Mouse (Mus musculus) kidney, adult 18-20 months (tissue): ENCODE results near the gene Nfatc2ip.
A peak's percentile ranks its signal among the peaks of the same experiment; 100 is the strongest.

Experiments used
- DNase-seq: peaks from one replicate; pipeline ENCODE4 v3.0.0; 2021

The Nfatc2ip gene

DNA sequence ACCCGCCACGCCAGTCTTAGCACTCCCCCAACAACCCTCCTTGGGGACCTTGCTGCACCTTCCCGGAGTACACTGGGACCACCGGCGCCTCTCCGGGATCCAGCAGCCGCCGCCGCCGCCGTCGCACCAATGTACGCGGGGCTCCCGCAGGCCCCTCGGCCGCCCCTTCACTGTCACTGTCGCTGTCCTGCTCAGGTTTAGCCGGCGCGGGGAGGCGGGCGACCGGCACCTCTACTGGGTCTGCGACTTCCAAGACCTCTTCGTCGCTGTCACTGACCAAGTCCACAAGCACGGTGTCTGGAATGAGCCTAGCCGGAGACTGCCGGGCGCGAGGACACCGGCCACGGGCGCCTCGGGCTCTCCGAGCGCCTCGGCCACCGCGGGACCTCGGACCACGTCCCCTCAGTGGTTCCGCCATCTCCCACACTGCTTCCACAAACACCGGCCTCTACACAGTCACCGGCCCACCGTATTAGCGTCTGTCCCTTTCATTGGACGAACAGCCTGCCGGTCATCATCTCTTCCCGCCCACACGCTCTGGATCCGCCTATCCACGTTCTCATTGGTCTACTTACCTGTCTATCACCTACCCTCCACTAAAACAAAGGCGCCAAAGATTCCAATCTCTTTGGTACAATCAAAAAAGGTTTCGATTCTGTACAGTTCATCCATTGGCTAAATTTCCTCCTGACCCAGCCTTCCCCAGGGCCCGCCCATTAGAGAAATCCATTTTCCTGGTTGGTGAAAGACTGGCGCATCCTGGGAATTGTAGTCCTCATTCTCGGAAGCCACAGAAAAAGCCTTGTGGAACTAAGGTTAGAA lies at the start of gene Nfatc2ip:
Gene Nfatc2ip (minus strand): TSS at position 440 of the 822 bp plus-strand sequence.
- DNase-seq = peak; percentile 99

DNA sequence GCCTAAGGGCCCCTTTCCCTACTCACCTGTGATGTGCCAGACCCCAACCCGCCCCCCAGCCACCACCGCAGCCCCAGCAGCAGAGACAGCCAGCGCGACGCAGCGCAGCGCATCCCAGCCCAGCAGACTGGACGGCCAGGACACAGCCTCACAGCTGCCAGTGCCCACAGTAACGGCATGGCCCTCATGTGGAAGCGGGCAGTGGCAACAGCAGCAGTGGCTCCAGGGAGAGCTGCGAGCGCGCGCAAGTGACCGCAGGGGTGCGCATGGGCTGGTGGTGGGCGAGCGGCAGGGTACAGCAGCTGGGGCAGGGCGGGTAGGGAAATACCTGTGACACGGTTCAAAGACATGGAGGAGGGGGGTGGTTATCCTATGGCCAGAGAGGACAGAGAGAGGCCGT lies 49.7 kb upstream of the Nfatc2ip start:
- DNase-seq = no peak

- no peak for DNase-seq
These were observed 48.7 kb upstream of the Nfatc2ip start for GRCm38 (mm10) chr7:126445104-126445815.

DNA sequence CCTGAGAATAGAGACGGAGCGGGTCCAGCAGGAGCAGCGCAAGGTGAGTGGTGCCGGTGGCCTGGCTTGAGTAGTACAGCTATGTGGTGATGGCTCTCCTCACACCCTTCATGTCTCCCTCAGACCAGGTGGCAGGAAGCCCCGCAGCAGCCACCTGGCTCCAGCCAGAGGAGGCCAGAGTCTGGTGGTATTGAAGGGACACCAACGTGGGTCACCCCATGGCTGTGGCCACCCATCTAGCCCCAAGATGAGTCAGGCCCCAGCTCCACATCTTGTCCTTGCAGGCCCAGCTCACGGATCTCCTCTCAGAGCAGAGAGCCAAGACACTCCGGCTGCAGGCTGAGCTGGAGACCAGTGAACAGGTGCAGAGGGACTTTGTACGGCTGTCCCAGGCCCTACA lies 48.0 kb upstream of the Nfatc2ip start:
- DNase-seq = no peak

- no peak for DNase-seq
These were observed 47.5 kb upstream of the Nfatc2ip start for GRCm38 (mm10) chr7:126443997-126444396.

GRCm38 (mm10) chr7:126440134-126440533 lies 43.6 kb upstream of the Nfatc2ip start:
- no peak for DNase-seq

- DNase-seq = peak; percentile 57
These were observed 40.3 kb upstream of the Nfatc2ip start for GRCm38 (mm10) chr7:126436851-126437250.

- DNase-seq = no peak
These were observed 39.3 kb upstream of the Nfatc2ip start for GRCm38 (mm10) chr7:126435801-126436200.

- DNase-seq = no peak
These were observed 38.2 kb upstream of the Nfatc2ip start for GRCm38 (mm10) chr7:126434726-126435125.

DNA sequence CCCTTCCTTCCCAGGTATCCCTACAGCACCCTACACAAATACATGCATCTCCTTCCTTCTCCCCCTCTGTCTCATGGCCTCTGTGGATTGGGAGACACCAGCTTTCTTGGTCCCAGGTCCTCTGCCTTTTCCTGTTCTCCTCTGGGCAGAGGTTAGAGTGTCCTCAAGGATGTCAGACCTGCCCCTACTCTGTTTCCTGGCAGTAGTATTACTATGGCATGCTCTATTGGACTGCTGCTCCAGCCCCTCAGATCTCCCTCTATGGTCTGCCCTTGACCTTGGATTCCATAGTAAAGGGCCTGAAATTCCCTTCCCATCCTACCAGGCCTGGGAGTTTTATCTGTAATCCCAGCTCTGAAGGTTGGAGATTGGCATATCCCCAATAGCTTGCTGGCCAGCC lies 33.6 kb upstream of the Nfatc2ip start:
- DNase-seq = no peak

DNA sequence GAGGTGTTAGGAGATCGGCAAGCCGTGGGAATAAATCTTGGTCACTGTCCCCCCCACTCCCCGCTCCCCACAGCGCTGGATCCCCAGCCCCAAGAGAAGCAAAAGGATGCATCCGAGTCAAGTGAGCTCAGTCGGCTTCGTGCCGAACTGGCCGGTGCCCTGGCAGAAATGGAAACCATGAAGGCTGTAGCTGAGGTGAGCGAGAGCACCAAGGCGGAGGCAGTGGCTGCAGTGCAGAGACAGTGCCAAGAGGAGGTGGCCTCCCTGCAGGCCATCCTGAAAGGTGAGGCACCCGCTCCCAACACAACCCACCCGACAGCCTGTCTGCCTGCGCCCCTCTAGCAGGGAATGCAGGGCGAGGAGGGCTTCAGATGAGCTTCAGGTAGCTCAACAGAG lies 33.0 kb upstream of the Nfatc2ip start:
- DNase-seq = no peak

DNA sequence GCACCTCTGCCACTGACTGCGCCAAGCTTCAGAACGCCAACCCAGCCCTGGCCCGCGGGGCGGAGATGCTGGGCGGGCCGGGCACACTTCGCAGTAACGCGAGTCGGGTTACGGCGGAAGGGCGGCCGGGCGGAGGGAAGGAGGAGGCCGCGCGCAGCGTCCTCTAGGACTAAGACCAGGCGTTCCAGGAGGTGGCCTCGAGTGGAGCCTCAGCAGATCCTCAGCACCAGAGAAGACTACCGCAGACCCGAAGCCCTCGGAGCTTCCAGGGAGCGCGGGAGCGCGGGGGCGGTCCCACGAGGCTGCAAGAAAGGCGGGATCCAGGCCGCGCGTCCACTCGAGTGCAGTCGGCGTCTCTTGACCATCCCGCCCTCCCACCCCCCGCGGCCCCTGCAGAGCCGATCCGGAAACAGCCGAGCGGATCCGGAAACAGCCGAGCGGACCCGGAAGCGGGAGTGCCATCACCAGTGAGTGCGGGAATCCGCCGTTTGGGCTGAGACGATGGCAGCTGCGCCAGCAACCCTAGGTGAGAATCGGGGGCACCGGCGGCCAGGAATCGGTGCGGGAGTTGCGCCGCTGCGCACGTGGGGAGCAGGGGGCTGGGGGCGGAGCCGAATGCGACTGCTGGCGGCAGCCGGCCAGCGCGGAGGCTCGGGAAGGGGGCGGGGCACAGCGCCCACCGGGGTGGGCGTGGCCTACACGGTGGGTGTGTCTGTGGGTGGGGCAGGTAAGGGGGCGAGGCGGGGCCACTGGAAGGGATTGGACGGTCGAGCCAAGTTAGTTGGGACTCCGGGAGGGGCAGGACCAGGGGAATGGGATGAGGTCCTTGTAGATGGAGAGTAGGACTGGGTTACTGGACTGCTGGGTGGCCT lies 32.3 kb upstream of the Nfatc2ip start, which contains the start of gene Rabep2:
Gene Rabep2 (plus strand): TSS at position 129 of the 872 bp plus-strand sequence.
- peak; percentile 98 for DNase-seq

GRCm38 (mm10) chr7:126428154-126428553 lies 31.6 kb upstream of the Nfatc2ip start:
- DNase-seq = no peak

DNA sequence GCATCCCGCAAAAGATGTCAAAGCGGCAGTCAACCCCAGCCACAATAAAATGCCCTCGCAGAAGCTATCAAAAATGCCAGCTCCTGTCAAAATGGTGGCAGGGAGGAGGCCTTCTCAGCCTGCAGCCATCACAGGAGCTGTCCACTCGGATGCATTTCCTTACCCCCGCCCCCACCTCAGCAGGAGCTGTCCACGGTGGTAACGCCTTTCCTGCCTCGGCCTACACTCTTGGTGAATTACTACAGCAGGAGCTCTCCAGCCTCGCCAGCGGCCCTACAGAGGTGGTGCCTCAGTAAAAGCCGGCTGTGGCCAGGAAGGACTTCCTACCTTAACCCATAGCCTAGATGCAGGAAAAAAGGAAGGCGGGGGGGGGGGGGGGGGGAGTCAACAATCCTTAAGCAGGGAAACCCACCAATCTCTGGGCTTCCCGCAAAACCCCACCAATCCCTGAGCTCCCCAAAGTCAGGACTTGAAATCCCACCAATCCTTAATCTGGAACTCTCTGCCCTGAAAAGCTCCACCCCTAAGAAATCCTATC lies 30.9 kb upstream of the Nfatc2ip start:
- no peak for DNase-seq

DNA sequence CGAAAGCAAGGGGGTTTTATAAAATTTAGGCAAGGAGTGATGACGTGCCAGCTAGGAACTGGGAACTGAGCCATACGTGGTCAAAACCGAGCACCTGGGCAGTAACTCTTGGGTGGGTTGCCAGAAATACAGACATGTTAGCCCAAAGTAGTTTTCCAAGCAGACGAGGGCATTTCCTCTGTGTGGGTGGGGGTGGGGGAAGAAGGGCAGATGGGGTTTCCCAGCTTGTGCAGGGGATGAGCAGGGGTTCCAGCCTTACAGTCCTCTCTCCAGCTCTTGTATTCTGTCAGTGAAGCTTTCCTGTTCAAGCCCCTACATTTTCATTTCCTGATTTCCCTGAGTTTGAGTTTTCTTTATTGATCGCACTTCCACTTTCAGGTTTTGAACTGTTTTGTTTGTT lies 27.6 kb upstream of the Nfatc2ip start:
- DNase-seq = no peak

DNA sequence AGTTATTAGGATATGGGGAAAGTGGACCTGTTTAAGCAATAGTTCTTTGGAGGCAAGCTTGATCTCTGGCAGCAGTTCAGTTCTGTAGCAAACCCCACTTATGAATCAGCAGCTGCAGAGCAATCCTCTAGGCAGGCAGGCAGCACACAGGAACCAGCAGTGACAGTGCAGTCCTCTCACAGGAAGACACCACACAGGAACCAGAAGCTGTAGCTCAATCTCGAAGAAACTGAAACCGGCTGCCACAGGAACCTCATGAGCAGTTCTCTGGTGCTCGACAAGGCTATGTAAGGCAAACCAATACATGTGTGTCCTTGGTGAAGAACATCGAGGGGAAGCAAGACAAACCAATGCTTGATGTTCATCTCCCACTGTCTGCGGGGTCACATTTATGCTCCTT lies 25.2 kb upstream of the Nfatc2ip start:
- DNase-seq = no peak

- no peak for DNase-seq
These were observed 22.0 kb upstream of the Nfatc2ip start for GRCm38 (mm10) chr7:126418496-126418895.

- no peak for DNase-seq
These were observed 21.1 kb upstream of the Nfatc2ip start for GRCm38 (mm10) chr7:126417606-126418005.

DNA sequence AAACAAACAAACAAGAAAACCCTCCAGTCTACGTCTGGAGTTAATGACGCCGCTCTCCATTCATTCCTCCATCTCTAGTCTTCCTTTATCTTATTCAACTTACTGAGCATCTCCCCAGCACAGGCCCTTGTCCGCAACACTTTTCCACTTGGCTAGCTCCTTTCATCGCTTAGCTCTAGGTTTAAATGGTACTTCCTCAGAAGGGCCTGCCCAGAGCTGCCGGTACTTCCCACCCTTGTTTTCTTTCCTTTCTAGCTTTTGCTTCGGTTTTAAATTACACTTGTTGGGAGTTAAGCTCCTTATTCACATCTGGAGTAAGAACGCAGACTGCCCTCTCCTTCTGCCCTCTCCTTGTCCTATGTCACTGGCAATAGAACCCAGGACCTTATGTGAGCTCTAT lies 20.5 kb upstream of the Nfatc2ip start:
- no peak for DNase-seq

DNA sequence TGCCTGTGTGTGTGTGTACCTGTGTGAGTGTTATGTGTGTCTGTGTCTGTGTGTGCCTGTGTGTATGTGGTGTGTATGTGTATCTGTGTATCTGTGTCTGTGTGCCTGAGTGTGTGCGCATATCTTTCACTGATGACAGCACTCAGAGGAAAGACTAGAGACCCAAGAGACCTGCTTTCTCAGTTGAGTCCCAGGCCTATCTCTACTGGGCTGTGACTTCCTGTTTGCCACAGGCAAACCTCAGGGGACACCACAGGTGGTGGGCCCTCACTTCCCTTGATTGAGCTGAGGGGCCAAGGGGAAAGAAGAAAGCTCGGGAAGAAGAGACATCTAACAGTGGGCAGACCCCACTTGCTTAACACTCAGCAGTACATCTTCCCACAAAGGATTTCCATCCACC lies 20.1 kb upstream of the Nfatc2ip start:
- no peak for DNase-seq

DNA sequence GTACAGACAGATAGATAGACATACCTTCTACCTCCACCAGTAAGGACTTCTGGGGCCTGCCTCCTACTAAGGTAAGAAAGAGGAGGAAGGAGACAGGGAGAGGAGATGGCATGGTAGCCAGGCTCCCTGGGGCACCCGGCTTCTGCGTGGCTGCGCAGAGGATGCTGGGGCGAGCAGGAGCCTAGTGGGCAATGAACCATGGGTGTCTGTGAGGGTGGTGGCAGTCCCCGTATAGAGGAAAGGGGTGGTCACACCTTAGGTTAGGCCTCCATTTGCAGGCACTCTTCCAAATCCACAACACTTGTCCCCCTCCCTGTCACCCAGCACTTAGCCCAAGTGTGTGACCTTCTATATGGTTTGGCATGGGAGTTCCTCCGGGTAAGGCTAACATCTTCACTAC lies 18.2 kb upstream of the Nfatc2ip start, which contains the start of gene Cd19:
Gene Cd19 (minus strand): TSS at position 165 of the 400 bp plus-strand sequence.
- no peak for DNase-seq

- DNase-seq = no peak
These were observed 14.5 kb upstream of the Nfatc2ip start for GRCm38 (mm10) chr7:126411061-126411460.

DNA sequence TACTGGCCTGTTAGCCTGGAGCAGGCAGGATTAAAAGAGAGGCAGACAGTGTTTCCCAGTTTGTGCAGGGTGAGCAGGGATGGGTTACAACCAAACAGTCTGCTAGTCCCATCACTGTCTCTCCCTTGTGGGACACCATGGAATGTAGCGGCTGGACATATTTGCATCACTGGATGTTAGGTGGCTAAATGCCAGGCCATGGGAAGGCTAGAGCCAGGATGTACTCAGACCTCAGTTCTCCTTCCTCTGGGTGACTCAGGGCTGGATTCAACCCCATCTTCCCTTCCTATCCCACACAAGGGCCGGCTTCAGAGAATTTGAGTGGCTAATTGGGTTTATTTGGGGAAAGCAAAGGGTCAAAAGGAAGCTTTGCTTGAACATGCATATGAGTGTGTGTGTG lies 12.1 kb upstream of the Nfatc2ip start:
- DNase-seq = no peak
